Mouse (Mus musculus) left cerebral cortex, adult 2 months (tissue): Measurements from ENCODE around the gene Il16. TPM values are rescaled to one million over a fixed set of nuclear protein-coding genes. Genes with fewer than 3 reads are reported as not detected.

Experiments
- DNase-seq, 2 experiments: peaks; one replicate each; pipeline ENCODE4 v3.0.0; 2021 to 2022; ENCODE audit warnings: low spot score in 2 of 2, mixed read lengths in 1 of 2; ENCODE audit errors: extremely low spot score in 1 of 2
- H3K27ac ChIP-seq: fragments of 200-600 bp; 2 replicates; pipeline ENCODE4 v1.8.1; 2022
- H3K4me3 ChIP-seq: fragments of 200-600 bp; 2 replicates; pipeline ENCODE4 v1.8.1; 2022
- CTCF ChIP-seq: fragments of 200-600 bp; IDR thresholded peaks from 2 replicates; pipeline ENCODE4 v1.8.1; 2022; ENCODE audit warnings: antibody characterized with exemption, mild to moderate bottlenecking, moderate library complexity
- intact Hi-C: fragments of 180-260 bp; cut with DNase I; formaldehyde crosslinking; loops from one replicate; pipeline ENCODE4 v1.15.1; 2025
- total RNA-seq, 2 experiments: library from RNA; stranded (reverse); gene quantifications; 2 replicates each; pipeline ENCODE4 v1.2.3; 2021

The Il16 gene
- total RNA-seq, 2 experiments from 2014 or later, result 2.2 to 2.4 TPM

GRCm38 (mm10) chr7:83611886-83612285 lies 133.6 kb downstream of the Il16 start:
- Histone ChIP-seq H3K4me3 (no peak overlapping the region), H3K27ac (no peak overlapping the region)
- TF ChIP-seq CTCF, result no peak
- intact Hi-C loops, result no loop called here
- no peak for DNase-seq

- Histone ChIP-seq H3K27ac (no peak overlapping the region), H3K4me3 (no peak overlapping the region)
- no peak for DNase-seq
- intact Hi-C loops, result no loop called here
- no peak for TF ChIP-seq CTCF
These were observed 135.6 kb downstream of the Il16 start for GRCm38 (mm10) chr7:83609891-83610290.

DNA sequence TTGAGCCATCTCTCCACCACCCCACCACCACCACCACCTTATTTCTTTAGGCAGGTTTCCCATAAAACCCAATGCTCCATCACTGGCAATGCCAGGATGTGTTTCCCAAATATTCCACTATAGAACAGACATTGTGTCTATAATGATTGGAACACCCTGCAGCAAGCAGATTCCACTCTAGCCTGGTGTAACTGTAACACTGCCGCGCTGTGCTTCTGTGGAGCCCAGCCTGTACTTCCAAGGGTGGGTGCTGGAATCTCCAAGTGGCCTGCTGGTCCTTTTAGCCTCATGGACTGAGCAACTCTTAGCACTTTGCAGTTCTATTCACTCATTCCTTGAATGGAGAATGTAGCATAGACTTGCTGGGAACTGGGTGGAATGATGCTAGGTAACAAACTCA lies 138.7 kb downstream of the Il16 start:
- Histone ChIP-seq H3K27ac (no peak overlapping the region), H3K4me3 (no peak overlapping the region)
- no peak for DNase-seq
- no peak for TF ChIP-seq CTCF
- intact Hi-C loops, result no loop called here

GRCm38 (mm10) chr7:83604180-83604944 lies 141.2 kb downstream of the Il16 start:
- intact Hi-C loops, result no loop called here
- TF ChIP-seq CTCF, result no peak
- no peak for DNase-seq
- no peak overlapping the region for H3K27ac ChIP-seq
- H3K4me3 ChIP-seq, result no peak overlapping the region

GRCm38 (mm10) chr7:83599913-83600286 lies 145.6 kb downstream of the Il16 start:
- DNase-seq, result peak; percentile 15 to 34
- Histone ChIP-seq H3K4me3 (no peak overlapping the region), H3K27ac (no peak overlapping the region)
- TF ChIP-seq CTCF, result peak; percentile 67
- intact Hi-C loops, result loop anchor here (1.0 kb wide), 1 partner anchor 32 kb away; no protein-coding TSS in a partner anchor

GRCm38 (mm10) chr7:83598997-83599912 lies 146.3 kb downstream of the Il16 start:
- no peak for TF ChIP-seq CTCF
- H3K4me3 ChIP-seq, result no peak overlapping the region
- no peak overlapping the region for H3K27ac ChIP-seq
- intact Hi-C loops, result no loop called here
- no peak for DNase-seq

DNA sequence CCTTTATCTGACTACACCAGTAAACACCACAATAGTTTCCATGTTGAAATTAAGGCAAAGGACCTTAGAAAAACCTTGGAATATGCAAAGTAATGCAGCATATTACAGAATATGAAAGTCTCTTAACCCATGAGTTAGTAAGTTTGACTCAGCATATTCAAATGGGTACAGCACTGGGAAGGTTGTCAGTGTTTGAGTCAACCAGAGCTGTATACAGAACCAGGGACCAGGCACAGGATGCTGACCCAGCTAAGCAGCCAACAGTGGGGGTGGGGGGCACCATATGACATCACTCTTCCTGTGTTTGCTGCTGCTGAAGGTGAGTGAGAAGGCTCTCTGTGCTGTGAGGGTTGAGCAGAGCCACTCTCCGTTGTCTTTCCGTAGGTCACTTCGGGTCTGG lies 148.5 kb downstream of the Il16 start:
- intact Hi-C loops, result no loop called here
- no peak for TF ChIP-seq CTCF
- Histone ChIP-seq H3K27ac (no peak overlapping the region), H3K4me3 (no peak overlapping the region)
- no peak for DNase-seq

DNA sequence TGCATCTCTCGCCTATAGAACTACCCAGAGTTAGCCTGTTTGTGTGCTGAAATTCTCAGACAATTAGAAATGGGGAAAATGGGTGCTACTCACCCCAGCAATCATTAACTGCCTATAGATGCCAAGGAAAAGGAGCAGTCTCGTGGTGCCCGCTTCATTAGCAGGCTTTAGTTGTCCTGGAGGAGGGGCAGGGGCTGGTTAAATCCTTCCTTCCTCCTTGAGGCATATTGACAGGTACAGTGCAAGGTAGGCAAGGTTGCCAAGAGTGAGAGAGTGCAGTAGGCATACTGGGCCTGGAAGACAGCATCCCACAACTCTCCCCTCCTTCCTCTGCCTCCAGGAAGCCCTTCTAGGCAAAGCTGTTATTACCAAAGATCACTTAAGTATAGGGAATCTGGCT lies 151.5 kb downstream of the Il16 start:
- no peak overlapping the region for H3K27ac ChIP-seq
- no peak for DNase-seq
- no peak for TF ChIP-seq CTCF
- H3K4me3 ChIP-seq, result no peak overlapping the region
- intact Hi-C loops, result no loop called here

Other genes starting within 250 kb of the Il16 start
- under 1 TPM; 0.29 to 0.40 TPM for gene Tmc3, start 160.8 kb downstream of the Il16 start, total RNA-seq
- 1 to 10 TPM; 6.8 to 7.4 TPM for gene Stard5, start 113.8 kb downstream of the Il16 start, total RNA-seq
- under 1 TPM in 1 of 2 experiments, not detected in 1; 0.94 TPM for gene Cfap161, start 49.2 kb upstream of the Il16 start, total RNA-seq
- 10 to 100 TPM; 22.8 to 26.9 TPM for gene Tlnrd1, start 138.6 kb upstream of the Il16 start, total RNA-seq
- 10 to 100 TPM; 53.5 to 60.4 TPM for gene Mesd, start 138.7 kb upstream of the Il16 start, total RNA-seq